Mouse (Mus musculus) brain, embryonic 14.5 days (tissue): ENCODE measurements at regions not wholly inside any gene's neighbourhood (a gene's known extent, or its start where the extent isn't known, plus 50 kb on each side); places are given as distances from the start of the nearest gene placed in this dataset.

ENCODE experiments used
- CTCF ChIP-seq: fragments of 200-500 bp; IDR thresholded peaks from 2 replicates; pipeline ENCODE4 v1.5.1; 2012; ENCODE audit warnings: inconsistent platforms, mild to moderate bottlenecking, moderate library complexity, borderline replicate concordance; ENCODE audit not compliant: insufficient read depth, insufficient read length; ENCODE audit errors: extremely low read depth
- POLR2A ChIP-seq: fragments of 200-500 bp; IDR thresholded peaks from 2 replicates; pipeline ENCODE4 v1.6.1; 2012; ENCODE audit warnings: mild to moderate bottlenecking, inconsistent platforms, borderline replicate concordance; ENCODE audit not compliant: poor library complexity, insufficient read depth, insufficient read length, severe bottlenecking; ENCODE audit errors: extremely low read depth

GRCm38 (mm10) chr6:145306331-145307124 lies 56.5 kb upstream of the Kras start:
- TF ChIP-seq CTCF, result no peak
- TF ChIP-seq POLR2A, result no peak
